Comparison of ENCODE assay signal across 8 mouse cellular contexts in genomic region chr2:119028941-119029551, GRCm38 (mm10). TPM values are rescaled to one million over a fixed set of nuclear protein-coding genes. Genes with fewer than 3 reads are reported as not detected.
DNase-seq lines count a peak whose midpoint lies in the region; ATAC-seq and TF ChIP-seq lines count a peak whose summit lies in the region.

Gene Ccdc32, minus strand, starts transcription at chr2:119029393.

- ATAC-seq in forebrain, embryonic 12.5 days (ENCODE audit: low FRiP score), result peak; percentile 98
- ATAC-seq in heart, postnatal 0 days (ENCODE audit: insufficient read depth, low read depth), result peak; percentile 97
- peak; percentile 86 for ATAC-seq in liver, embryonic 16.5 days (ENCODE audit: low read depth)
- ATAC-seq in neural tube, embryonic 13.5 days (ENCODE audit: low read depth), result peak; percentile 95

- peak within 1 kb of the TSS; percentile 85 for H3K4me3 ChIP-seq in E14TG2a.4 (replicated peaks; ENCODE audit: low read length)
- peak within 1 kb of the TSS; percentile 70 for H3K4me3 ChIP-seq in forebrain, embryonic 12.5 days (replicated peaks)
- H3K4me3 ChIP-seq in heart, postnatal 0 days (ENCODE audit: low read depth, low read length), result peak within 1 kb of the TSS; percentile 74
- peak within 1 kb of the TSS; percentile 80 for H3K4me3 ChIP-seq in liver, embryonic 16.5 days (ENCODE audit: low read depth, low read length)
- H3K4me3 ChIP-seq in neural tube, embryonic 13.5 days, result peak within 1 kb of the TSS; percentile 73
- peak within 1 kb of the TSS; percentile 92 for H3K4me3 ChIP-seq in testis, adult 2 months (ENCODE audit: control insufficient read depth, low read depth, low read length)

- TF ChIP-seq EP300 in heart, postnatal 0 days (IDR thresholded peaks at IDR 0.05; ENCODE audit: low read depth), result no peak

- H3K27me3 ChIP-seq in E14TG2a.4 (ENCODE audit: insufficient read depth, low read length), result peaks cover 7% of the 10 kb centered on the region
- H3K27me3 ChIP-seq in forebrain, embryonic 12.5 days, result no peaks in the 10 kb centered on the region
- no peaks in the 10 kb centered on the region for H3K27me3 ChIP-seq in heart, postnatal 0 days (ENCODE audit: control insufficient read depth, insufficient read depth, low read length)
- no peaks in the 10 kb centered on the region for H3K27me3 ChIP-seq in liver, embryonic 16.5 days (ENCODE audit: control insufficient read depth, insufficient read depth, low read depth, low read length)
- H3K27me3 ChIP-seq in neural tube, embryonic 13.5 days, result peaks cover 4% of the 10 kb centered on the region; the same call in 1 of the 2 replicates
- H3K27me3 ChIP-seq in testis, adult 2 months (ENCODE audit: control insufficient read depth, insufficient read depth, low read length), result no peaks in the 10 kb centered on the region

- peaks cover 24% of the 10 kb centered on the region for H3K36me3 ChIP-seq in E14TG2a.4 (ENCODE audit: insufficient read depth, low read length)
- H3K36me3 ChIP-seq in forebrain, embryonic 12.5 days (replicated peaks), result no peaks in the 10 kb centered on the region; the same call in 1 of the 2 replicates
- H3K36me3 ChIP-seq in heart, postnatal 0 days (replicated peaks; ENCODE audit: control insufficient read depth, insufficient read depth, low read length), result peaks cover 11% of the 10 kb centered on the region
- no peaks in the 10 kb centered on the region; the same call in 1 of the 2 replicates for H3K36me3 ChIP-seq in liver, embryonic 16.5 days (ENCODE audit: control insufficient read depth, insufficient read depth)
- H3K36me3 ChIP-seq in neural tube, embryonic 13.5 days, result peaks cover 20% of the 10 kb centered on the region
- no peaks in the 10 kb centered on the region for H3K36me3 ChIP-seq in testis, adult 2 months (ENCODE audit: control insufficient read depth, insufficient read depth, low read length)

- peak; percentile 94 for DNase-seq in c-Kit-positive CD71-positive TER-119-positive erythroid progenitor cells, embryonic 14.5 days (ENCODE audit: low spot score)
- peak; percentile 98 for DNase-seq in heart, postnatal 0 days (ENCODE audit: low spot score)
- DNase-seq in kidney, postnatal 4 days, result peak; percentile 97

- no peaks in the 10 kb centered on the region for H3K9me3 ChIP-seq in E14TG2a.4 (ENCODE audit: low read length)
- no peaks in the 10 kb centered on the region for H3K9me3 ChIP-seq in forebrain, embryonic 12.5 days
- no peaks in the 10 kb centered on the region for H3K9me3 ChIP-seq in heart, postnatal 0 days (replicated peaks; ENCODE audit: control insufficient read depth, low read length)
- H3K9me3 ChIP-seq in liver, embryonic 16.5 days (replicated peaks; ENCODE audit: control insufficient read depth, low read length), result no peaks in the 10 kb centered on the region
- no peaks in the 10 kb centered on the region for H3K9me3 ChIP-seq in neural tube, embryonic 13.5 days

- 1% methylated on average over 28 of the region's 28 CpGs for WGBS in forebrain, embryonic 12.5 days
- under 1% methylated on average over 28 of the region's 28 CpGs for WGBS in heart, postnatal 0 days
- under 1% methylated on average over 28 of the region's 28 CpGs for WGBS in liver, embryonic 16.5 days (ENCODE audit: insufficient replicate concordance)
- under 1% methylated on average over 28 of the region's 28 CpGs for WGBS in neural tube, embryonic 13.5 days

- TF ChIP-seq CTCF in E14TG2a.4 (conservative IDR thresholded peaks at IDR 0.05; ENCODE audit: low read length), result no peak
- TF ChIP-seq CTCF in heart, postnatal 0 days (IDR thresholded peaks at IDR 0.05; ENCODE audit: low read depth), result no peak
- TF ChIP-seq CTCF in testis, adult 2 months (IDR thresholded peaks at IDR 0.05; ENCODE audit: control insufficient read depth, insufficient read depth, insufficient replicate concordance, low read depth, low read length), result no peak

- no peak within 1 kb of the TSS for H3K27ac ChIP-seq in forebrain, embryonic 12.5 days
- H3K27ac ChIP-seq in heart, postnatal 0 days (ENCODE audit: low read depth), result peak within 1 kb of the TSS; percentile 7; the same call in 1 of the 2 replicates
- H3K27ac ChIP-seq in liver, embryonic 16.5 days (ENCODE audit: low read length), result peak within 1 kb of the TSS; percentile 74
- no peak within 1 kb of the TSS for H3K27ac ChIP-seq in neural tube, embryonic 13.5 days (replicated peaks)
- peak within 1 kb of the TSS; percentile 56 for H3K27ac ChIP-seq in testis, adult 2 months (ENCODE audit: control insufficient read depth, insufficient read depth, low read depth, low read length)

- peak within 1 kb of the TSS; percentile 89 for H3K4me2 ChIP-seq in forebrain, embryonic 12.5 days
- peak within 1 kb of the TSS; percentile 94 for H3K4me2 ChIP-seq in heart, postnatal 0 days (ENCODE audit: low read depth, low read length)
- H3K4me2 ChIP-seq in liver, embryonic 16.5 days (ENCODE audit: low read depth, low read length), result peak within 1 kb of the TSS; percentile 87
- H3K4me2 ChIP-seq in neural tube, embryonic 13.5 days, result peak within 1 kb of the TSS; percentile 82

- H3K9ac ChIP-seq in forebrain, embryonic 12.5 days, result peak within 1 kb of the TSS; percentile 68
- H3K9ac ChIP-seq in heart, postnatal 0 days (replicated peaks; ENCODE audit: low read depth, low read length), result peak within 1 kb of the TSS; percentile 76
- peak within 1 kb of the TSS; percentile 80 for H3K9ac ChIP-seq in liver, embryonic 16.5 days (ENCODE audit: low read depth, low read length)
- H3K9ac ChIP-seq in neural tube, embryonic 13.5 days, result peak within 1 kb of the TSS; percentile 85

- peaks cover 11% of the 10 kb centered on the region for H3K4me1 ChIP-seq in E14TG2a.4 (replicated peaks; ENCODE audit: low read depth, low read length)
- peaks cover 14% of the 10 kb centered on the region for H3K4me1 ChIP-seq in forebrain, embryonic 12.5 days
- H3K4me1 ChIP-seq in heart, postnatal 0 days (ENCODE audit: control insufficient read depth, insufficient read depth), result peaks cover 5% of the 10 kb centered on the region
- H3K4me1 ChIP-seq in liver, embryonic 16.5 days (ENCODE audit: control insufficient read depth, low read depth, low read length), result peaks cover 39% of the 10 kb centered on the region
- peaks cover 16% of the 10 kb centered on the region for H3K4me1 ChIP-seq in neural tube, embryonic 13.5 days (replicated peaks)
- peaks cover 6% of the 10 kb centered on the region for H3K4me1 ChIP-seq in testis, adult 2 months (ENCODE audit: control insufficient read depth, insufficient read depth, low read length)

- peak; percentile 59 for TF ChIP-seq POLR2A in testis, adult 2 months (IDR thresholded peaks at IDR 0.05; ENCODE audit: control insufficient read depth, low read depth, low read length)

RNA-seq across cellular contexts. Expression of gene Ccdc32, which starts in this region (rescaled TPM):
- polyA plus RNA-seq in forebrain, embryonic 12.5 days (2016; fragmentation: Nextera tagmentation; extraction: Ambion mirVana), result 25.3 and 26.4 TPM in 2 replicates
- total RNA-seq in heart, postnatal 0 days (2014; rRNA removed; ENCODE audit: low replicate concordance), result 14.7 and 19.1 TPM in 2 replicates
- polyA plus RNA-seq in heart, postnatal 0 days (2015; fragmentation: Nextera tagmentation; extraction: Ambion mirVana), result 20.7 and 21.1 TPM in 2 replicates
- 13.3 and 13.4 TPM in 2 replicates for polyA plus RNA-seq in liver, embryonic 16.5 days (2015; fragmentation: Nextera tagmentation; extraction: Ambion mirVana)
- polyA plus RNA-seq in neural tube, embryonic 13.5 days (2015; fragmentation: Nextera tagmentation; extraction: Ambion mirVana), result 36.6 and 37.4 TPM in 2 replicates
- polyA plus RNA-seq in testis, adult 2 months (2012; rRNA removed), result 3.2 and 3.3 TPM in 2 replicates

Comparison
In these comparisons a context has a peak if more than half of its experiments do, and no peak if none do; other contexts are left out.
1. H3K27ac ChIP-seq: peak in heart, postnatal 0 days (single experiment), liver, embryonic 16.5 days (single experiment) and testis, adult 2 months (single experiment); none in forebrain, embryonic 12.5 days (single experiment) and neural tube, embryonic 13.5 days (single experiment).
2. Peak in every context shown above with its lines, with median percentiles within 50 percentile points of each other: H3K4me3 ChIP-seq, DNase-seq, ATAC-seq, H3K4me2 ChIP-seq and H3K9ac ChIP-seq.